Comparison of ENCODE assay signal across 9 mouse cellular contexts in the genomic region with DNA sequence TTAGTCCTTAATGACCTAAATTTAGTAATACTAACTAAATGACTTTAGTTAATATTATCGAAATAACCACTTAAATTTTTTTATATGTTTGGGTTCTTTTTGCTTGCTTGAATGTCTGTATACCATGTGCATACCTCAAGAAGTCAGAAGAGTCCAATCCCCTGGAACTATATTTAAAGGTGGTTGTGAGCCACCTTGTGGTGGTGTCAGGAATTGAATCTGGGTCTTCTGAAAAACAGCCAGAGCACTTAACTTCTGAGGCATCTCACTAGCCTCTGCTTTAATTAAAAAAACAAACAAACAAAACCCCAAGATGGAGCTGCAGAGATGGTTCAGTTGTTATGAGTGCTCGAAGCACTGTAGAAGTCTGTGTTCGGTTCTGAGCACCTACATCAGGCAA. TPM values are rescaled to one million over a fixed set of nuclear protein-coding genes. Genes with fewer than 3 reads are reported as not detected.
DNase-seq lines count a peak whose midpoint lies in the region; TF ChIP-seq lines count a peak whose summit lies in the region.
"Had no signal": no experiment of that assay in that cellular context is flagged by ENCODE, and none has a peak within 500 bp of the region (broad histone marks: within the 10 kb centered on the region; RNA-seq: fewer than 3 reads in every experiment).

No protein-coding gene starts in this region.

- DNase-seq in gastrocnemius, adult 2 months = peak; percentile 33
- DNase-seq in gastrocnemius, postnatal 25 days = no peak
- peak; percentile 12 to 51 for DNase-seq in spleen, adult 2 months (ENCODE audit: low read depth in 1 of 2, low spot score in 2 of 2)
- DNase-seq in spleen, adult 12 weeks (ENCODE audit: low spot score) = no peak
- peak; percentile 64 for DNase-seq in cerebellum, adult 9-10 months
- peak; percentile 75 for DNase-seq in induced T-regulatory cell, adult 2 months (ENCODE audit: low read depth)
- DNase-seq in lung, postnatal 14 days = peak; percentile 54
- DNase-seq in thymus, postnatal 0 days (ENCODE audit: low spot score) = peak; percentile 47

- no peaks in the 10 kb centered on the region for H3K4me1 ChIP-seq in spleen, adult 2 months (ENCODE audit: control insufficient read depth, insufficient read depth, insufficient read length)
- H3K4me1 ChIP-seq: hindbrain, embryonic 15.5 days had no signal

- TF ChIP-seq POLR2A in spleen, adult 2 months (IDR thresholded peaks at IDR 0.05; ENCODE audit: low read depth, low read length) = no peak

- H3K36me3 ChIP-seq in spleen, adult 2 months (ENCODE audit: control insufficient read depth, insufficient read depth, low read length) = peaks cover 22% of the 10 kb centered on the region

- intact Hi-C loops in gastrocnemius, adult 2 months (cut with DNase I) = no loop called here

- H3K27ac ChIP-seq in gastrocnemius, adult 2 months = no peak overlapping the region
- no peak overlapping the region for H3K27ac ChIP-seq in spleen, adult 2 months (ENCODE audit: insufficient read depth, low read length)
- H3K27ac ChIP-seq: hindbrain, embryonic 15.5 days had no signal

- WGBS in spleen, adult 2 months = 80% methylated on average over 3 of the region's 3 CpGs

- H3K27me3 ChIP-seq in spleen, adult 2 months (ENCODE audit: control insufficient read depth, insufficient read depth, low read length) = no peaks in the 10 kb centered on the region
- H3K27me3 ChIP-seq: hindbrain, embryonic 15.5 days had no signal

- TF ChIP-seq CTCF in gastrocnemius, adult 2 months (IDR thresholded peaks at IDR 0.05) = peak; percentile 74
- TF ChIP-seq CTCF in spleen, adult 2 months (IDR thresholded peaks at IDR 0.05; ENCODE audit: extremely low read depth, insufficient read depth, insufficient read length, insufficient replicate concordance) = peak; percentile 20; the same call in 1 of the 2 replicates

- H3K4me3 ChIP-seq in gastrocnemius, adult 2 months = no peak overlapping the region
- H3K4me3 ChIP-seq in spleen, adult 2 months (ENCODE audit: extremely low read depth, insufficient read depth, insufficient read length) = no peak overlapping the region
- H3K4me3 ChIP-seq: hindbrain, embryonic 15.5 days had no signal

RNA-seq across cellular contexts. Expression of a gene that starts 11.0 kb away (rescaled TPM):
- 1 to 10 TPM; 3.3 to 4.8 TPM for total RNA-seq in gastrocnemius, adult 2 months (2021)
- total RNA-seq in gastrocnemius, postnatal 25 days (2021) = 1 to 10 TPM; 2.8 to 3.6 TPM
- 1.7 and 2.0 TPM in 2 replicates for polyA plus RNA-seq in spleen, adult 2 months (2012; rRNA removed)
- polyA plus RNA-seq in thymus, postnatal 0 days (2015; fragmentation: Nextera tagmentation; extraction: Ambion mirVana) = 13.6 and 17.1 TPM in 2 replicates

RNA-seq across cellular contexts. Expression of a gene that starts 11.2 kb away (rescaled TPM):
- total RNA-seq in gastrocnemius, adult 2 months (2021) = 10 to 100 TPM; 26.5 to 32.6 TPM
- 10 to 100 TPM; 25.5 to 32.6 TPM for total RNA-seq in gastrocnemius, postnatal 25 days (2021)
- 7.2 and 8.4 TPM in 2 replicates for polyA plus RNA-seq in spleen, adult 2 months (2012; rRNA removed)
- polyA plus RNA-seq in thymus, postnatal 0 days (2015; fragmentation: Nextera tagmentation; extraction: Ambion mirVana) = 89.8 and 90.0 TPM in 2 replicates

RNA-seq across cellular contexts. Expression of a gene that starts 36.4 kb away (rescaled TPM):
- not detected for total RNA-seq in gastrocnemius, adult 2 months (2021)
- not detected for total RNA-seq in gastrocnemius, postnatal 25 days (2021)
- polyA plus RNA-seq in spleen, adult 2 months (2012; rRNA removed) = not detected in 2 replicates
- polyA plus RNA-seq in thymus, postnatal 0 days (2015; fragmentation: Nextera tagmentation; extraction: Ambion mirVana) = 0.26 TPM in 1 of 2 replicates, not detected in the other
- polyA plus RNA-seq: hindbrain, embryonic 15.5 days had no signal

Comparison
In these comparisons a context has a peak if more than half of its experiments do, and no peak if none do; other contexts are left out.
1. DNase-seq: peak in gastrocnemius, adult 2 months (single experiment), spleen, adult 2 months (2 of 2), cerebellum, adult 9-10 months (single experiment), induced T-regulatory cell, adult 2 months (single experiment), lung, postnatal 14 days (single experiment) and thymus, postnatal 0 days (single experiment); none in gastrocnemius, postnatal 25 days (single experiment) and spleen, adult 12 weeks (single experiment).